Mouse (Mus musculus) testis, postnatal 10 days (tissue): ENCODE measurements around the gene Asb1.

Experiments
- DNase-seq: peaks from one replicate; pipeline ENCODE4 v3.0.0; 2021; ENCODE audit warnings: low spot score

Gene Asb1

GRCm38 (mm10) chr1:91540271-91540826, at the start of gene Asb1:
TSS of gene Asb1 (plus strand) at chr1:91540544.
- peak; percentile 94 for DNase-seq

GRCm38 (mm10) chr1:91492740-91493139, 47.6 kb upstream of the Asb1 start:
- DNase-seq = no peak

GRCm38 (mm10) chr1:91493938-91494337, 46.4 kb upstream of the Asb1 start:
- no peak for DNase-seq

- peak; percentile 96 for DNase-seq
These were observed 45.7 kb upstream of the Asb1 start, which contains the start of gene Traf3ip1 for GRCm38 (mm10) chr1:91494457-91495140. TSS of gene Traf3ip1 (plus strand) at chr1:91494647.

GRCm38 (mm10) chr1:91495321-91495720, 45.0 kb upstream of the Asb1 start:
- DNase-seq = no peak

- DNase-seq = no peak
These were observed 41.8 kb upstream of the Asb1 start for GRCm38 (mm10) chr1:91498579-91498978.

- no peak for DNase-seq
These were observed 35.7 kb upstream of the Asb1 start for GRCm38 (mm10) chr1:91504615-91505014.

- no peak for DNase-seq
These were observed 25.4 kb upstream of the Asb1 start for GRCm38 (mm10) chr1:91514916-91515315.

GRCm38 (mm10) chr1:91515642-91516041, 24.7 kb upstream of the Asb1 start:
- DNase-seq = no peak

GRCm38 (mm10) chr1:91523759-91524158, 16.6 kb upstream of the Asb1 start:
- peak; percentile 72 for DNase-seq

GRCm38 (mm10) chr1:91525838-91526237, 14.5 kb upstream of the Asb1 start:
- DNase-seq = no peak

- DNase-seq = no peak
These were observed 10.2 kb upstream of the Asb1 start for GRCm38 (mm10) chr1:91530166-91530565.

- DNase-seq = no peak
These were observed 8.1 kb upstream of the Asb1 start for GRCm38 (mm10) chr1:91532243-91532642.

GRCm38 (mm10) chr1:91532892-91533291, 7.5 kb upstream of the Asb1 start:
- no peak for DNase-seq

GRCm38 (mm10) chr1:91533483-91533882, 6.9 kb upstream of the Asb1 start:
- DNase-seq = no peak

GRCm38 (mm10) chr1:91533961-91534723, 6.2 kb upstream of the Asb1 start:
- no peak for DNase-seq

- no peak for DNase-seq
These were observed 2.4 kb upstream of the Asb1 start for GRCm38 (mm10) chr1:91537786-91538569.

GRCm38 (mm10) chr1:91538570-91538929, 1.8 kb upstream of the Asb1 start:
- no peak for DNase-seq

GRCm38 (mm10) chr1:91539246-91539645, 1.1 kb upstream of the Asb1 start:
- no peak for DNase-seq

- peak; percentile 54 for DNase-seq
These were observed 557 bp upstream of the Asb1 start for GRCm38 (mm10) chr1:91539704-91540270.

GRCm38 (mm10) chr1:91541042-91541592, 773 bp downstream of the Asb1 start:
- DNase-seq = no peak

- DNase-seq = no peak
These were observed 3.6 kb downstream of the Asb1 start for GRCm38 (mm10) chr1:91543974-91544373.
